ENCODE assay signal across 26 mouse cellular contexts in the genomic region with DNA sequence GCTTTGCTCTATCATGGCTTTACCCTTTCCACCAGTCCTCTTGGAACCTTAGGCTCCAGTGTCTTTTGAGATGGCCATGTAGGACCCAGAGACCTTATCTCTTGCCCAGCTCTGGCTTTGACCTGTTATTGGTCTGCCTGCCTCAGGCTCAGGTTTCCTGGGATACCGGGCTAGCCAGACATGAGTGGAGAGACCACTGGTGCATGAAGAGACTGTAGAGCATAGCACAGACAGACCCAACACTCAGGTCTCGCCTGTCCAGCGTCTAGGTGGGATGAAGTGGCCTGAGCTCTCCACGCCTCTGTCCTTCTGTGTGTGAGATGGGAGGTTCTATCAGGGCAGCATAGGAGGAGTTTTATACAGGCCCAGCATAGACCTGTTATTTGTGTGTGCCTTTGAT. TPM values are rescaled to one million over a fixed set of nuclear protein-coding genes. Genes with fewer than 3 reads are reported as not detected.
A peak's percentile ranks its signal among the peaks of the same experiment; 100 is the strongest.
DNase-seq lines count a peak whose midpoint lies in the region; ATAC-seq lines count a peak whose summit lies in the region.
"Had no signal": no experiment of that assay in that cellular context is flagged by ENCODE, and none has a peak within 500 bp of the region (broad histone marks: within the 10 kb centered on the region; RNA-seq: fewer than 3 reads in every experiment).

No protein-coding gene starts in this region.

- H3K4me1 ChIP-seq in heart, embryonic 10.5 days: peaks cover 32% of the 10 kb centered on the region
- H3K4me1 ChIP-seq in hindbrain, embryonic 13.5 days (replicated peaks): peaks cover 23% of the 10 kb centered on the region; the same call in 1 of the 2 replicates
- no peaks in the 10 kb centered on the region; the same call in 1 of the 2 replicates for H3K4me1 ChIP-seq in hindbrain, embryonic 16.5 days (ENCODE audit: control insufficient read depth, insufficient read depth, low read depth, low read length)
- H3K4me1 ChIP-seq in liver, embryonic 12.5 days: peaks cover 36% of the 10 kb centered on the region
- peaks cover 17% of the 10 kb centered on the region for H3K4me1 ChIP-seq in embryonic facial prominence, embryonic 12.5 days

- no peaks in the 10 kb centered on the region for H3K9me3 ChIP-seq in heart, embryonic 10.5 days
- no peaks in the 10 kb centered on the region for H3K9me3 ChIP-seq in hindbrain, embryonic 13.5 days
- no peaks in the 10 kb centered on the region for H3K9me3 ChIP-seq in hindbrain, embryonic 16.5 days (ENCODE audit: control insufficient read depth, low read length)
- no peaks in the 10 kb centered on the region for H3K9me3 ChIP-seq in liver, embryonic 12.5 days (replicated peaks)
- no peaks in the 10 kb centered on the region for H3K9me3 ChIP-seq in embryonic facial prominence, embryonic 12.5 days
- H3K9me3 ChIP-seq: forebrain, embryonic 13.5 days; heart, embryonic 15.5 days; limb, embryonic 10.5 days; midbrain, embryonic 15.5 days; neural tube, embryonic 12.5 days had no signal

- H3K27me3 ChIP-seq in heart, embryonic 10.5 days (ENCODE audit: insufficient read depth, poor library complexity, severe bottlenecking): peaks cover 11% of the 10 kb centered on the region
- no peaks in the 10 kb centered on the region for H3K27me3 ChIP-seq in hindbrain, embryonic 13.5 days
- no peaks in the 10 kb centered on the region for H3K27me3 ChIP-seq in hindbrain, embryonic 16.5 days (replicated peaks; ENCODE audit: control insufficient read depth, insufficient read depth, low read length)
- H3K27me3 ChIP-seq in liver, embryonic 12.5 days (replicated peaks): peaks cover 11% of the 10 kb centered on the region
- H3K27me3 ChIP-seq in embryonic facial prominence, embryonic 12.5 days: peaks cover 4% of the 10 kb centered on the region; the same call in 1 of the 2 replicates
- H3K27me3 ChIP-seq: forebrain, embryonic 13.5 days; midbrain, embryonic 15.5 days; neural tube, embryonic 12.5 days had no signal

- no peak for ATAC-seq in hindbrain, embryonic 13.5 days (ENCODE audit: low FRiP score)
- no peak for ATAC-seq in hindbrain, embryonic 16.5 days
- peak; percentile 6; the same call in 1 of the 2 replicates for ATAC-seq in liver, embryonic 12.5 days
- no peak for ATAC-seq in embryonic facial prominence, embryonic 12.5 days (ENCODE audit: insufficient number of reproducible peaks, insufficient read depth, low FRiP score, low TSS enrichment)
- ATAC-seq: forebrain, embryonic 13.5 days; inflammation-experienced regulatory T-cells, adult 6 months; liver, postnatal 0 days; midbrain, embryonic 15.5 days had no signal

- peak overlapping the region; percentile 37; the same call in 1 of the 2 replicates for H3K27ac ChIP-seq in heart, embryonic 10.5 days
- H3K27ac ChIP-seq in hindbrain, embryonic 13.5 days: peak overlapping the region; percentile 12; the same call in 1 of the 2 replicates
- H3K27ac ChIP-seq in hindbrain, embryonic 16.5 days (ENCODE audit: low read depth, low read length): no peak overlapping the region
- H3K27ac ChIP-seq in liver, embryonic 12.5 days: no peak overlapping the region
- peak overlapping the region; percentile 78; the same call in 1 of the 2 replicates for H3K27ac ChIP-seq in embryonic facial prominence, embryonic 12.5 days
- H3K27ac ChIP-seq: forebrain, embryonic 13.5 days; gastrocnemius, adult 2 months; heart, embryonic 15.5 days; layer of hippocampus, adult 2 months; limb, embryonic 10.5 days; macrophage; midbrain, embryonic 15.5 days; neural tube, embryonic 12.5 days had no signal

- H3K36me3 ChIP-seq in heart, embryonic 10.5 days: no peaks in the 10 kb centered on the region
- H3K36me3 ChIP-seq in hindbrain, embryonic 13.5 days: peaks cover 28% of the 10 kb centered on the region
- no peaks in the 10 kb centered on the region for H3K36me3 ChIP-seq in hindbrain, embryonic 16.5 days (ENCODE audit: control insufficient read depth, insufficient read depth, low read length)
- no peaks in the 10 kb centered on the region for H3K36me3 ChIP-seq in liver, embryonic 12.5 days
- no peaks in the 10 kb centered on the region for H3K36me3 ChIP-seq in embryonic facial prominence, embryonic 12.5 days
- H3K36me3 ChIP-seq: heart, embryonic 15.5 days; limb, embryonic 10.5 days had no signal

- H3K4me3 ChIP-seq in heart, embryonic 10.5 days: no peak overlapping the region
- no peak overlapping the region for H3K4me3 ChIP-seq in hindbrain, embryonic 13.5 days
- H3K4me3 ChIP-seq in hindbrain, embryonic 16.5 days (ENCODE audit: low read length): no peak overlapping the region
- no peak overlapping the region for H3K4me3 ChIP-seq in liver, embryonic 12.5 days
- no peak overlapping the region for H3K4me3 ChIP-seq in embryonic facial prominence, embryonic 12.5 days
- H3K4me3 ChIP-seq: erythroblast, embryonic 14.5 days; forebrain, embryonic 13.5 days; gastrocnemius, adult 2 months; heart, embryonic 15.5 days; layer of hippocampus, adult 2 months; limb, embryonic 10.5 days; midbrain, embryonic 15.5 days; neural tube, embryonic 12.5 days had no signal

- H3K4me2 ChIP-seq in hindbrain, embryonic 13.5 days: no peak overlapping the region
- no peak overlapping the region for H3K4me2 ChIP-seq in hindbrain, embryonic 16.5 days (ENCODE audit: low read length)
- H3K4me2 ChIP-seq in liver, embryonic 12.5 days: no peak overlapping the region
- no peak overlapping the region for H3K4me2 ChIP-seq in embryonic facial prominence, embryonic 12.5 days (replicated peaks)
- H3K4me2 ChIP-seq: forebrain, embryonic 13.5 days; heart, embryonic 15.5 days; midbrain, embryonic 15.5 days; neural tube, embryonic 12.5 days had no signal

- 74% methylated on average over 4 of the region's 4 CpGs for WGBS in heart, embryonic 10.5 days
- 85% methylated on average over 4 of the region's 4 CpGs for WGBS in hindbrain, embryonic 13.5 days
- WGBS in hindbrain, embryonic 16.5 days: 94% methylated on average over 4 of the region's 4 CpGs
- WGBS in liver, embryonic 12.5 days (ENCODE audit: insufficient replicate concordance): 74% methylated on average over 4 of the region's 4 CpGs
- 83% methylated on average over 4 of the region's 4 CpGs for WGBS in embryonic facial prominence, embryonic 12.5 days

- no peak for DNase-seq in heart, embryonic 10.5 days (ENCODE audit: low spot score)
- no peak for DNase-seq in heart, adult 11 months
- no peak for DNase-seq in liver
- no peak for DNase-seq in spleen, adult 18-20 months
- DNase-seq: adrenal gland, postnatal 14 days; cerebellum, adult 9-10 months; gastrocnemius, adult 2 months; heart, postnatal 4 days; kidney, postnatal 10 days; liver, postnatal 0 days; right cerebral cortex, postnatal 14 days; thymus, postnatal 14 days had no signal

- H3K9ac ChIP-seq in hindbrain, embryonic 13.5 days: no peak overlapping the region
- no peak overlapping the region for H3K9ac ChIP-seq in hindbrain, embryonic 16.5 days (ENCODE audit: low read depth, low read length)
- no peak overlapping the region for H3K9ac ChIP-seq in liver, embryonic 12.5 days
- H3K9ac ChIP-seq in embryonic facial prominence, embryonic 12.5 days: no peak overlapping the region
- H3K9ac ChIP-seq: forebrain, embryonic 13.5 days; heart, embryonic 15.5 days; liver, postnatal 0 days; midbrain, embryonic 15.5 days; neural tube, embryonic 12.5 days had no signal

RNA-seq across cellular contexts. Expression of gene Spire2, which starts 16.6 kb away (rescaled TPM):
- polyA plus RNA-seq in heart, embryonic 10.5 days (2016; fragmentation: Nextera tagmentation; extraction: Ambion mirVana): 4.4 TPM in 2 replicates
- 39.1 and 39.6 TPM in 2 replicates for polyA plus RNA-seq in hindbrain, embryonic 13.5 days (2015; fragmentation: Nextera tagmentation; extraction: Ambion mirVana)
- polyA plus RNA-seq in hindbrain, embryonic 16.5 days (2015; fragmentation: Nextera tagmentation; extraction: Ambion mirVana): 27.3 and 38.5 TPM in 2 replicates
- polyA plus RNA-seq in liver, embryonic 12.5 days (2016; fragmentation: Nextera tagmentation; extraction: Ambion mirVana): 4.6 TPM in 2 replicates
- polyA plus RNA-seq in embryonic facial prominence, embryonic 12.5 days (2016; fragmentation: Nextera tagmentation; extraction: Ambion mirVana): 5.1 and 6.3 TPM in 2 replicates
- polyA plus RNA-seq: inflammation-experienced regulatory T-cells, adult 6 months; macrophage had no signal

RNA-seq across cellular contexts. Expression of gene Tcf25, which starts 24.5 kb away (rescaled TPM):
- 153 and 172 TPM in 2 replicates for polyA plus RNA-seq in heart, embryonic 10.5 days (2016; fragmentation: Nextera tagmentation; extraction: Ambion mirVana)
- polyA plus RNA-seq in hindbrain, embryonic 13.5 days (2015; fragmentation: Nextera tagmentation; extraction: Ambion mirVana): 273 and 284 TPM in 2 replicates
- polyA plus RNA-seq in hindbrain, embryonic 16.5 days (2015; fragmentation: Nextera tagmentation; extraction: Ambion mirVana): 396 and 405 TPM in 2 replicates
- polyA plus RNA-seq in liver, embryonic 12.5 days (2016; fragmentation: Nextera tagmentation; extraction: Ambion mirVana): 79.2 and 94.3 TPM in 2 replicates
- 172 and 186 TPM in 2 replicates for polyA plus RNA-seq in embryonic facial prominence, embryonic 12.5 days (2016; fragmentation: Nextera tagmentation; extraction: Ambion mirVana)

RNA-seq across cellular contexts. Expression of gene Fanca, which starts 30.7 kb away (rescaled TPM):
- 28.9 and 31.5 TPM in 2 replicates for polyA plus RNA-seq in heart, embryonic 10.5 days (2016; fragmentation: Nextera tagmentation; extraction: Ambion mirVana)
- 7.8 and 11.1 TPM in 2 replicates for polyA plus RNA-seq in hindbrain, embryonic 13.5 days (2015; fragmentation: Nextera tagmentation; extraction: Ambion mirVana)
- polyA plus RNA-seq in hindbrain, embryonic 16.5 days (2015; fragmentation: Nextera tagmentation; extraction: Ambion mirVana): 5.7 and 7.8 TPM in 2 replicates
- 27.4 and 32.2 TPM in 2 replicates for polyA plus RNA-seq in liver, embryonic 12.5 days (2016; fragmentation: Nextera tagmentation; extraction: Ambion mirVana)
- polyA plus RNA-seq in embryonic facial prominence, embryonic 12.5 days (2016; fragmentation: Nextera tagmentation; extraction: Ambion mirVana): 31.9 and 34.0 TPM in 2 replicates

RNA-seq across cellular contexts. Expression of gene Mc1r, which starts 57.8 kb away (rescaled TPM):
- not detected in 2 replicates for polyA plus RNA-seq in heart, embryonic 10.5 days (2016; fragmentation: Nextera tagmentation; extraction: Ambion mirVana)
- polyA plus RNA-seq in hindbrain, embryonic 13.5 days (2015; fragmentation: Nextera tagmentation; extraction: Ambion mirVana): 0.17 TPM in 2 replicates
- 0.05 and 0.10 TPM in 2 replicates for polyA plus RNA-seq in hindbrain, embryonic 16.5 days (2015; fragmentation: Nextera tagmentation; extraction: Ambion mirVana)
- polyA plus RNA-seq in liver, embryonic 12.5 days (2016; fragmentation: Nextera tagmentation; extraction: Ambion mirVana): not detected in 2 replicates
- polyA plus RNA-seq in embryonic facial prominence, embryonic 12.5 days (2016; fragmentation: Nextera tagmentation; extraction: Ambion mirVana): 0.15 and 0.17 TPM in 2 replicates
- polyA plus RNA-seq: heart, embryonic 15.5 days; inflammation-experienced regulatory T-cells, adult 6 months; limb, embryonic 10.5 days; liver, adult 2 months; liver, postnatal 0 days; macrophage had no signal

Comparison
In these comparisons a context has a peak if more than half of its experiments do, and no peak if none do; other contexts are left out.
1. H3K27ac ChIP-seq: peak in heart, embryonic 10.5 days (single experiment), hindbrain, embryonic 13.5 days (single experiment) and embryonic facial prominence, embryonic 12.5 days (single experiment); none in hindbrain, embryonic 16.5 days (single experiment) and liver, embryonic 12.5 days (single experiment).